Mouse (Mus musculus): ENCODE results near the gene Gm20449. TPM values are rescaled to one million over a fixed set of nuclear protein-coding genes. Genes with fewer than 3 reads are reported as not detected.
"Not testable (repeated sequence)": the region's sequence is repeated elsewhere in the genome, so short reads cannot be mapped to it uniquely, and the experiment has no call there.

The Gm20449 gene
- polyA plus RNA-seq (2016; fragmentation: Nextera tagmentation; extraction: Ambion mirVana) = 0.05 TPM in 1 of 2 replicates, not detected in the other

DNA sequence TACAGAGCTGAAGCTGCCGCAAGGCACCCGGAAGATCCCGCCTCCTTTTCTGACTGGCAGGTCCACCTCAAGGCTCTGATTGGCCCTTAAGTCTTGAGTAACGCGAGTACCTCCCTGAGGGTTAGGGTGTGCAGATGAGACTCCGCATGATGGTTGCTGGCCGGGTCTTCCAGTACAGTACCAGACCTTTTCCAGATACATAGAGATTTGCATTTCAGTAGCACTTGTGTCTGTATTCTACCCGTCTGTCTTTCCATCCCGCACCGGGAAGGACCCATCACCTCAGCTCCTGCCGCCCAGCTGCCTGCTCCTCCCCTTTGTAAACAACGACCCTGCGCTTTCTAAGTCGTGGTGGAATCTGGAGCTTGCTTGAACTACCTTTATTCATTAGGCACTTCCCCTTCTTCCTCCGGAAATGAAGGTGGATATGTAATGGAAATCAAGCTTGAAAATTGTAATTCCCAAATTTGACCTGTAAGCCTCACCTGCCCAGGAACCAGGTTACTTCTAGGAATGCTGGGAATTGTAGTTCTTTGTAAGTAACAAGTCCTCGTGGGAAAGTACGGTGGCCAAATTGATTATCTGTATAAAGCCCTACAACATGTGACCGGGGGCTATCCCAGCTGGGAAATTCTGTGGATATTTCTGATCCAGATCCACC, at the start of gene Gm20449, which contains the start of gene AW146154:
Gm20449 (minus strand) TSS at position 29 of the 661 bp plus-strand sequence.
AW146154 (minus strand) TSS at position 502 of the 661 bp plus-strand sequence.
- Histone ChIP-seq H3K9ac (peak within 1 kb of the TSS; percentile 70), H3K27me3 (replicated peaks) (no peaks in the 10 kb centered on the region), H3K36me3 (peaks cover 12% of the 10 kb centered on the region), H3K9me3 (replicated peaks) (no peaks in the 10 kb centered on the region), H3K4me2 (peak within 1 kb of the TSS; percentile 82), H3K27ac (peak within 1 kb of the TSS; percentile 74), H3K4me3 (peak within 1 kb of the TSS; percentile 76), H3K4me1 (peaks cover 8% of the 10 kb centered on the region; the same call in 1 of the 2 replicates)
- ATAC-seq = peak; percentile 98
- WGBS (ENCODE audit: insufficient replicate concordance) = under 1% methylated on average over 18 of the region's 18 CpGs

DNA sequence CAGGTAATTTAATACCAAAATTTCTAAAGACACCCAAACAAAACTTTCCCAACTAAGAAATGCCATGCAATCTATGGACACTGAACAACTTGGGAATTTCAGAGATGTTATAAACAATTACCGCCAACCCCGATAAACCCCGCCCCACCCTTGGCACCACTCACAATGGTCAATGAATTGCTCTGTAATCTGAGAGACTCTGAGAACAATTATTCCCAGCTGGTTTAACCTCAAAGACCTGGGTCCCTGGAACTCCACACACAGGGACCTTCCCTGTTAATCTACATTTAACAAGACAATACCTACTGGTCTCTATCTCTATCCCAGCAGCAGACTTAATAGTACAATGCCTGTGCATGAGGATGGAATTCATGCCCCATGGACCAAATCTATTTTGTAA, 13.5 kb upstream of the Gm20449 start:
- Histone ChIP-seq H3K36me3 (no peaks in the 10 kb centered on the region), H3K4me1 (no peaks in the 10 kb centered on the region), H3K27me3 (replicated peaks) (no peaks in the 10 kb centered on the region), H3K27ac (no peak overlapping the region), H3K4me2 (no peak overlapping the region), H3K9me3 (replicated peaks) (no peaks in the 10 kb centered on the region), H3K4me3 (no peak overlapping the region), H3K9ac (no peak overlapping the region)
- 75% methylated on average over 3 of the region's 3 CpGs for WGBS (ENCODE audit: insufficient replicate concordance)
- no peak for ATAC-seq

DNA sequence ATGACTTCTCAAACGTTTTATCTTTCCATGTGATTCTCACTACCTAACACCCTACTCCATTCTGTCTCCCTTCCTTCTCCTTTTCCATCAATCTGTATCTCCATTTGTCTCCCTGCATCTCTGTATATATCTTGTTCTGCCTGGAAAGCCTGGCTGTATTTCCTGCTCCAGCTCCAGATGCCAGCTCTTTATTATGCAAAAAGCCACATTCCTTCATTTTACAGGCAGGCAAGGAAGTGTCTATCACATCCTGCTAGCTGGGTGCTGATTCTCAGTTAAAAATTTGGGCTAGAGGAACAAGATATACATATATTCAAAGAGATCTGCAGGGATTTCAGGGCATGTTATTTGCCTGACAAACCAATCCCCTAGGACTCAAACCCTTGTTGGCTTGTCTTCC, 13.0 kb upstream of the Gm20449 start:
- Histone ChIP-seq H3K4me2 (no peak overlapping the region), H3K9ac (no peak overlapping the region), H3K4me1 (no peaks in the 10 kb centered on the region), H3K27me3 (replicated peaks) (no peaks in the 10 kb centered on the region), H3K27ac (no peak overlapping the region), H3K9me3 (replicated peaks) (no peaks in the 10 kb centered on the region), H3K4me3 (no peak overlapping the region), H3K36me3 (no peaks in the 10 kb centered on the region)
- 4% methylated on average over 1 of the region's 1 CpGs for WGBS (ENCODE audit: insufficient replicate concordance)
- ATAC-seq = no peak

DNA sequence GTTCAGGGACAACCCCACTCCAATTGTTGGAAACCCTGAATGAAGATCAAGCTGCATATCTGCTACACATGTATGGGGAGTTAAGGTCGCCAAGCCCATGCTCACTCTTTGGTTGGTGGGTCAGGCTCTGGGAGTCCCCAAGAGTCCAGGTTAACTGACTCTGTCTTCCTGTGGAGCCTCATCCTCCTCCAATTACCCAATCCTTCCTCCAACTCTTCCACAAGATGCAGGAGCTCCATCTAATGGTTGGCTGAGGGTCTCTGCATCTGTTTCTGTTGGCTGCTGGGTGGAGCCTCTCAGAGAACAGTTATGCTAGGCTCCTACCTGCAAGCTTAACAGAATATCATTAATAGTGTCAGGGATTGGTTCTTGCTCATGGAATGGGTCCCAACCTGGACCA, 3.2 kb upstream of the Gm20449 start:
- ATAC-seq = no peak
- Histone ChIP-seq H3K4me3 (no peak overlapping the region), H3K9ac (no peak overlapping the region), H3K36me3 (no peaks in the 10 kb centered on the region), H3K4me1 (peaks cover 8% of the 10 kb centered on the region; the same call in 1 of the 2 replicates), H3K9me3 (replicated peaks) (no peaks in the 10 kb centered on the region), H3K27me3 (replicated peaks) (no peaks in the 10 kb centered on the region), H3K27ac (no peak overlapping the region), H3K4me2 (no peak overlapping the region)
- WGBS (ENCODE audit: insufficient replicate concordance) = 41% methylated on average over 1 of the region's 1 CpGs

DNA sequence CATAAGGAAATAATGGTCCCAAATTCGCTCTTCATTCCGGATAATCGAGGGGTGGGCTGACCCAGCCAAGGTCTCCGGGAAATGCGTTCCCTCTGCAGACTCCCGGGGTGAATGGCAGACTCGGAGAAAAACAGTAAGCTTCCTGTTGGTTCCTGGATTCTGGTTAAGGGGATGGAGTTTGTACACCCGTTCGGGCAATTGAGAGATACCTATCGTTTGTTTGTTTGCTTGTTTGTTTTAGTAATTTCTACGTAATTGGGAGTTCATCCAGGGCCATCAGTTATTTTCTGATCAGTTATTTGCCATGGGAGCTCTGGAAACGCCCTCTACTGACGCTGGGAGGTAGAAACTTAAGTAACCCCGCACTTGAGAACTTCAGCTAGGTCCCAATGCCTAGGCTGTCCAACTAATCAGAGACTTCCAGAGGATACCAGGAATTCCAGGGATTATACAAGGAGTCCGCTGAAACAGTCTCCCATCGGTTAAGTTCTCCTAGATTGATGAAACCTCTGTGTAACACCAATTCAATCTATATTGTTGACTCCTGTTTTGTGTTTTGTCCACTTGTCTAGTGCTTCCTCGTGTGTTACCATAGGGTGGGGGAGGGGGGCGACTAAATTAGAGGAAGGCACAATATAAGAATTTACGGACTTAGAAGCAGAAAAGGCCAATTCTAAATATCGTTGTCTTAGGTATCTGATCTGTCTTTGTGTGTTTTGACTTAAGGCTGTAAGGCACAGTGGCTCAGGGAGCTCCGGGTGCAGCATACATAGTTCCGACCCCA, 1.1 kb upstream of the Gm20449 start:
- Histone ChIP-seq H3K9me3 (replicated peaks) (no peaks in the 10 kb centered on the region), H3K27me3 (replicated peaks) (no peaks in the 10 kb centered on the region), H3K27ac (no peak overlapping the region; the same call in 1 of the 2 replicates), H3K4me3 (peak overlapping the region; percentile 76), H3K36me3 (peaks cover 4% of the 10 kb centered on the region; the same call in 1 of the 2 replicates), H3K4me2 (peak overlapping the region; percentile 82), H3K9ac (peak overlapping the region; percentile 70), H3K4me1 (peaks cover 8% of the 10 kb centered on the region; the same call in 1 of the 2 replicates)
- no peak for ATAC-seq
- WGBS (ENCODE audit: insufficient replicate concordance) = 13% methylated on average over 22 of the region's 22 CpGs

DNA sequence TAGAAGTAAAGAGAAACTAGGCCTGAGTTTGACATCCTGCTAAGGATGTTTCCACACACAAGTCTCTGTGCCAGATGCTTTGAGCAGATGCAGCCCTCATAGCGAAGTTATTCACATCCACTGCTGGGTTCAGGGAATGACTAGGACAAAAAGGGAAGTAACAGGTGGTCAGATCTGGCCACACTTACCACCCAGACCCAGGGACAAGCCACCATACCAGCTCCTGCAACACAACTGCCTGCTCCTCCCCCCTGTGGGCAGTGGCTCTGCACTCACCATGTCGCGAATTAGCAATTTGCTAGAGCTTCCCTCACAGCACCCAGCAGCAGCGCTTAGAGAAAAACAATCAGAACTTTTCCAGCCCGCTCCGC, 214 bp downstream of the Gm20449 start:
- peak overlapping the region; percentile 76 for H3K4me3 ChIP-seq
- H3K27me3 ChIP-seq (replicated peaks); H3K4me1 ChIP-seq; H3K9me3 ChIP-seq (replicated peaks): not testable (repeated sequence)
- peak; percentile 66 for ATAC-seq
- H3K9ac ChIP-seq = peak overlapping the region; percentile 70
- H3K4me2 ChIP-seq = peak overlapping the region; percentile 82
- under 1% methylated on average over 6 of the region's 6 CpGs for WGBS (ENCODE audit: insufficient replicate concordance)
- peak overlapping the region; percentile 74 for H3K27ac ChIP-seq
- H3K36me3 ChIP-seq = peaks cover 17% of the 10 kb centered on the region

DNA sequence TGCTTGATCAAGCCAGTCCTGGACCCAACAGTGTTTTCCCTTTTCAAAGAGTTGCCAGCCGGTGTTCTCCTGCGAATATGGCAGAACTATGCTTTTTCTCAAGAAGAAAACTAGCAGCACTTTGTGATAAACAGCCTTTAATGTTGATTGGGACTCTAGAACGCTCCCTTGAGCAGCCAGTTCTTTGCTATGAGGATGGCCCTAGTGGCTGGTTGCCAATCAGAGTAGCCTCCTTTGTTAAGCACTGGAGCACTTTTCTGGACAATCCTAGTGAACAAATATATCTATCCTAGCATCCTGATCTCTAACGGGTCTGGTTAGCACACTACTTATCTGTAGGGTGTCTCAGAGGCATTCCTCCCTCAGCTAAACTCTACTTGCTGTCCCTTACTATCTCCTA, 753 bp downstream of the Gm20449 start:
- H3K9ac ChIP-seq; H3K27me3 ChIP-seq (replicated peaks); ATAC-seq; H3K27ac ChIP-seq; H3K9me3 ChIP-seq (replicated peaks); H3K4me1 ChIP-seq: not testable (repeated sequence)
- H3K4me2 ChIP-seq = peak overlapping the region; percentile 82
- peak overlapping the region; percentile 76 for H3K4me3 ChIP-seq
- H3K36me3 ChIP-seq = peaks cover 19% of the 10 kb centered on the region
- 63% methylated on average over 3 of the region's 4 CpGs for WGBS (ENCODE audit: insufficient replicate concordance)

DNA sequence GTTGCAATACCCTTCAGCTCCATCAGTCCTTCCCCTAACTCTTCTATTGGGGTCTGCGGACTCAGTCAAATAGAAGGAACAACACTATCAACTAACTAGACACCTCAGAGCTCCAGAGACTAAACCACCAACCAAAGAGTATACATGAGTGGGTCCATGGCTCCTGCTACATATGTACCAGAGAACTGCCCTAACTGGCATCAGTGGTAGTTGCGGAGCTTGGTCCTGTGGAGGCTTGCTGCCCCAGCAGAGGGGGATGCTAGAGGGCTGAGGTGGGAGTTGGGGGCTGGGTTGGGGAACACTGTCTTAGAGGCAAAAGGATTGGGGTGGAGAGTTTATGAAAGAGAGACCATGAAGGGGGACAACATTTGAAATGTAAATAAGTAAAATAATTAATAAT, 1.3 kb downstream of the Gm20449 start:
- no peak for ATAC-seq
- Histone ChIP-seq H3K4me3 (no peak overlapping the region), H3K4me1 (peaks cover 8% of the 10 kb centered on the region; the same call in 1 of the 2 replicates), H3K9me3 (replicated peaks) (no peaks in the 10 kb centered on the region), H3K4me2 (no peak overlapping the region), H3K27me3 (replicated peaks) (no peaks in the 10 kb centered on the region), H3K36me3 (peaks cover 19% of the 10 kb centered on the region), H3K9ac (no peak overlapping the region), H3K27ac (no peak overlapping the region)
- 87% methylated on average over 2 of the region's 2 CpGs for WGBS (ENCODE audit: insufficient replicate concordance)

DNA sequence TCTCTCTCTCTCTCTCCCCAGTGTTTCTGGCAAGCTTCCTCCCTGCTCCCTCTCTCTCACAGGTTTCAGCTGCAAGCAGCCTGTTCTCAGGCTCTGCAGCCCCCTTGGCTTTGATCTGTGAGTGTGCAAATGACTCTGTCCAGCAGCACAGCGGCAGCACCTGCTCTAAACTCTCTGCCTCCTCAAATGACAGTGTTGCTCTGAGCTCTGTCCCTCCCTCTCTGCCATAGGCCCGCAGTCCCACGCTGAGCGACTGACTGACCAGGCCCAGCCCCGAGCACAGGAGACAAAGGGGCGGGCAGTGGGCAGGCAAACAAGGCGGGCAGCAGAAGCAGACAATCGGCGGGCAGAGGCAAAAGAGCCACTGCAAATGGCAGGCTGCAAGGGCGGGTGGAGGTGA, 47.4 kb downstream of the Gm20449 start:
- no peak overlapping the region for H3K9ac ChIP-seq
- H3K27me3 ChIP-seq (replicated peaks) = no peaks in the 10 kb centered on the region
- peaks cover 3% of the 10 kb centered on the region; the same call in 1 of the 2 replicates for H3K9me3 ChIP-seq (replicated peaks)
- no peaks in the 10 kb centered on the region for H3K36me3 ChIP-seq
- no peak overlapping the region for H3K4me3 ChIP-seq
- H3K27ac ChIP-seq = no peak overlapping the region
- no peak overlapping the region for H3K4me2 ChIP-seq
- no peaks in the 10 kb centered on the region for H3K4me1 ChIP-seq
- no peak for ATAC-seq
- WGBS (ENCODE audit: insufficient replicate concordance) = 18% methylated on average over 10 of the region's 10 CpGs

DNA sequence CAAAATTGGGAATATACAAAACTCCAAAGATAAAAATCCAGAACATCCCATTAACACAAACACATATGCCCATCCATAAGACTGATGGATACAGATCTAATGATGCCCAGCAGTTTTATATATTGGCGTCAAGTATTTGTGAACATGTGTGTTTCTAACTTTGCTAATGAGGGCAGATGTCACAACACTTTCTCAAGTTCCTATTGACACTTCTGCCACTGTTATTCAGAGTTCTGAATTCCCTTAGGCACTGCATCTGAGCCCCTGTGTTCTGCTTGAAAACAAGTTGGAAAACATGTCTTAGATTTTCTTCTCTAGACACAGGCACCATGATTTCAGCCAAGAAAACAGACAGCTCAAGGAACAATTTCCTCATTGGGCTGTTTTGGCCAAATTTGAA, 50.6 kb downstream of the Gm20449 start, which contains the start of gene Vmn2r57:
Vmn2r57 (minus strand) TSS at position 101 of the 400 bp plus-strand sequence.
- H3K9me3 ChIP-seq (replicated peaks); H3K27ac ChIP-seq; H3K36me3 ChIP-seq; H3K4me3 ChIP-seq; ATAC-seq; H3K4me2 ChIP-seq; H3K27me3 ChIP-seq (replicated peaks); H3K4me1 ChIP-seq; H3K9ac ChIP-seq: not testable (repeated sequence)
- 51% methylated on average over 1 of the region's 1 CpGs for WGBS (ENCODE audit: insufficient replicate concordance)

DNA sequence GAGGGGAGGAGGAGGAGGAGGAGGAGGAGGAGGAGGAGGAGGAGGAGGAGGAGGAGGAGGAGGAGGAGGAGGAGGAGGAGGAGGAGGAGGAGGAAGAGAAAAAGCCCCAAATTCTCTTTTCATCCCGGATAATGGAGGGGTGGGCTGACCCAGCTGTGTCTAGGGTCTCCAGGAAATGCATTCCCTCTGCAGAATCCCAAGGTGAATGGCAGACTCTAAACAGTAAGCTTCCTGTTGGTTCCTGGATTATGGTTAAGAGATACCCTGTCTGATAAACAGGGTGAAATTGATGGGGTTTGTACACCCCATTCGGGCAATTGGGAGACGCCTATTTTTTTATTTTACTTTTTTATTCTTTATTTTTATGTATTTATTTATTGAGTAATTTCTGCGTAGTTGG, 105.1 kb downstream of the Gm20449 start:
- no peaks in the 10 kb centered on the region for H3K9me3 ChIP-seq (replicated peaks)
- no peaks in the 10 kb centered on the region for H3K36me3 ChIP-seq
- 69% methylated on average over 4 of the region's 4 CpGs for WGBS (ENCODE audit: insufficient replicate concordance)
- H3K4me3 ChIP-seq = peak overlapping the region; percentile 70
- peak overlapping the region; percentile 65 for H3K4me2 ChIP-seq
- no peak overlapping the region for H3K27ac ChIP-seq
- no peaks in the 10 kb centered on the region for H3K27me3 ChIP-seq (replicated peaks)
- H3K9ac ChIP-seq = no peak overlapping the region; the same call in 1 of the 2 replicates
- H3K4me1 ChIP-seq = 0 out of 2 replicates have a peak, but pooled peaks cover 3% of the 10 kb centered on the region
- no peak for ATAC-seq
